Mouse (Mus musculus): ENCODE results near the gene Phactr4. TPM values are rescaled to one million over a fixed set of nuclear protein-coding genes. Genes with fewer than 3 reads are reported as not detected.

Phactr4 gene
- total and polyA plus RNA-seq, 3 experiments: 0.95 to 9.6 (median 1.4) TPM

- in situ Hi-C loops (cut with MboI; ENCODE audit: low pct_ligation_motif_present, low pct_unique_long_range_greater_than_20kb, low sequenced_read_pairs) (no loop called here), dilution Hi-C loops (cut with MboI; ENCODE audit: extremely low pct_ligation_motif_present, extremely low pct_unique_long_range_greater_than_20kb, low sequenced_read_pairs) (no loop called here)
- Histone ChIP-seq H3K9me3 (replicated peaks; ENCODE audit: low read length) (no peaks in the 10 kb centered on the region), H3K27ac (ENCODE audit: insufficient read depth, low read depth) (no peak overlapping the region), H3K9ac (ENCODE audit: insufficient read depth, low read depth) (no peak overlapping the region), H3K27me3 (replicated peaks) (no peaks in the 10 kb centered on the region), H3K4me2 (ENCODE audit: insufficient read depth, low read depth, poor library complexity, severe bottlenecking) (no peak overlapping the region), H3K4me3 (replicated peaks in 1 of 3; ENCODE audit: low read depth in 2 of 3, low read length in 2 of 3, poor library complexity in 1 of 3) (no peak overlapping the region), H3K36me3 (replicated peaks in 1 of 2; ENCODE audit: control insufficient read depth in 1 of 2, insufficient read depth in 1 of 2, low read length in 1 of 2) (no peaks in the 10 kb centered on the region), H3K4me1 (ENCODE audit: control insufficient read depth in 1 of 2, insufficient read depth in 2 of 2) (peaks cover 0 to 6% of the 10 kb centered on the region in 2 experiments; a peak in 2 of 4 replicates), H3K79me2 (replicated peaks; ENCODE audit: control insufficient read depth, extremely low read depth, insufficient read depth, poor library complexity, severe bottlenecking) (no peaks in the 10 kb centered on the region; the same call in 1 of the 2 replicates)
- DNase-seq (ENCODE audit: extremely low read depth): no peak
- TF ChIP-seq NRF1 (IDR thresholded peaks at IDR 0.05; ENCODE audit: low read depth, low read length): no peak
- no peak for TF ChIP-seq POLR2AphosphoS2 (IDR thresholded peaks at IDR 0.05; ENCODE audit: low read depth, low read length)
- TF ChIP-seq HCFC1 (IDR thresholded peaks at IDR 0.05; ENCODE audit: low read depth, low read length): no peak
- no peak for TF ChIP-seq JUN (IDR thresholded peaks at IDR 0.05; ENCODE audit: insufficient read depth, low read depth, low read length)
- no peak for TF ChIP-seq USF2 (conservative IDR thresholded peaks at IDR 0.05; ENCODE audit: low read depth, low read length)
- TF ChIP-seq RAD21 (IDR thresholded peaks at IDR 0.05; ENCODE audit: low read depth, low read length): no peak
- no peak for TF ChIP-seq MAFK (IDR thresholded peaks at IDR 0.05; ENCODE audit: insufficient replicate concordance, low read length)
- TF ChIP-seq MYC (IDR thresholded peaks at IDR 0.05; ENCODE audit: low read depth, low read length): no peak
- no peak for TF ChIP-seq POLR2A (IDR thresholded peaks at IDR 0.05; ENCODE audit: low read depth, low read length)
- no peak for TF ChIP-seq ZKSCAN1 (IDR thresholded peaks at IDR 0.05; ENCODE audit: borderline replicate concordance, low read depth, low read length)
- no peak for TF ChIP-seq SMC3 (IDR thresholded peaks at IDR 0.05; ENCODE audit: low read depth, low read length)
- no peak for TF ChIP-seq NELFE (IDR thresholded peaks at IDR 0.05; ENCODE audit: low read depth, low read length)
- no peak for TF ChIP-seq CHD2 (IDR thresholded peaks at IDR 0.05; ENCODE audit: low read length)
- no peak for TF ChIP-seq MAZ (IDR thresholded peaks at IDR 0.05; ENCODE audit: low read depth, low read length)
- no peak for TF ChIP-seq MEF2A (IDR thresholded peaks at IDR 0.05; ENCODE audit: borderline replicate concordance, low read depth, low read length)
- TF ChIP-seq MAX (IDR thresholded peaks at IDR 0.05; ENCODE audit: low read length): no peak
- no peak for TF ChIP-seq E2F4 (IDR thresholded peaks at IDR 0.05; ENCODE audit: insufficient replicate concordance, low read depth, low read length)
- no peak for TF ChIP-seq JUND (conservative IDR thresholded peaks at IDR 0.05; ENCODE audit: low read depth, low read length)
- TF ChIP-seq PAX5 (IDR thresholded peaks at IDR 0.05; ENCODE audit: low read length): no peak
- TF ChIP-seq EP300 (IDR thresholded peaks at IDR 0.05; ENCODE audit: low read length): no peak
Observed at GRCm38 (mm10) chr4:132469873-132470272, 47.6 kb upstream of the Phactr4 start.

- Histone ChIP-seq H3K4me1 (ENCODE audit: control insufficient read depth in 1 of 2, insufficient read depth in 2 of 2) (peaks cover 3 to 24% of the 10 kb centered on the region in 2 experiments), H3K9me3 (replicated peaks; ENCODE audit: low read length) (no peaks in the 10 kb centered on the region), H3K27ac (ENCODE audit: insufficient read depth, low read depth) (no peak overlapping the region), H3K79me2 (replicated peaks; ENCODE audit: control insufficient read depth, extremely low read depth, insufficient read depth, poor library complexity, severe bottlenecking) (peaks cover 38% of the 10 kb centered on the region), H3K4me2 (ENCODE audit: insufficient read depth, low read depth, poor library complexity, severe bottlenecking) (peak overlapping the region; percentile 57), H3K9ac (ENCODE audit: insufficient read depth, low read depth) (peak overlapping the region; percentile 55), H3K4me3 (replicated peaks in 1 of 3; ENCODE audit: low read depth in 2 of 3, low read length in 2 of 3, poor library complexity in 1 of 3) (peak overlapping the region in 2 of 3 experiments; percentile 29 to 77), H3K27me3 (replicated peaks) (no peaks in the 10 kb centered on the region), H3K36me3 (replicated peaks in 1 of 2; ENCODE audit: control insufficient read depth in 1 of 2, insufficient read depth in 1 of 2, low read length in 1 of 2) (peaks cover 15 to 27% of the 10 kb centered on the region in 2 experiments)
- no peak for TF ChIP-seq EP300 (IDR thresholded peaks at IDR 0.05; ENCODE audit: low read length)
- TF ChIP-seq SIN3A (IDR thresholded peaks at IDR 0.05; ENCODE audit: low read length): no peak
- no peak for TF ChIP-seq USF1 (IDR thresholded peaks at IDR 0.05; ENCODE audit: low read depth, low read length)
- no peak for TF ChIP-seq KAT2A (IDR thresholded peaks at IDR 0.05; ENCODE audit: insufficient replicate concordance, low read length)
- TF ChIP-seq MYC (IDR thresholded peaks at IDR 0.05; ENCODE audit: low read depth, low read length): no peak
- TF ChIP-seq JUN (IDR thresholded peaks at IDR 0.05; ENCODE audit: insufficient read depth, low read depth, low read length): no peak
- no peak for TF ChIP-seq MAX (IDR thresholded peaks at IDR 0.05; ENCODE audit: low read length)
- TF ChIP-seq MAFK (IDR thresholded peaks at IDR 0.05; ENCODE audit: insufficient replicate concordance, low read length): no peak
- no peak for TF ChIP-seq CTCF (conservative IDR thresholded peaks at IDR 0.05 in 1 of 2, IDR thresholded peaks at IDR 0.05 in 1 of 2; ENCODE audit: low read depth in 2 of 2, low read length in 2 of 2)
- no peak for TF ChIP-seq E2F4 (IDR thresholded peaks at IDR 0.05; ENCODE audit: insufficient replicate concordance, low read depth, low read length)
- TF ChIP-seq MEF2A (IDR thresholded peaks at IDR 0.05; ENCODE audit: borderline replicate concordance, low read depth, low read length): no peak
- TF ChIP-seq SMC3 (IDR thresholded peaks at IDR 0.05; ENCODE audit: low read depth, low read length): no peak
- TF ChIP-seq HCFC1 (IDR thresholded peaks at IDR 0.05; ENCODE audit: low read depth, low read length): no peak
- dilution Hi-C loops (cut with MboI; ENCODE audit: extremely low pct_ligation_motif_present, extremely low pct_unique_long_range_greater_than_20kb, low sequenced_read_pairs) (no loop called here), in situ Hi-C loops (cut with MboI; ENCODE audit: low pct_ligation_motif_present, low pct_unique_long_range_greater_than_20kb, low sequenced_read_pairs) (no loop called here)
- DNase-seq (ENCODE audit: extremely low read depth): no peak
Observed at GRCm38 (mm10) chr4:132464255-132464613, 41.9 kb upstream of the Phactr4 start.
